Mouse (Mus musculus): ENCODE measurements around the gene Ttc23.

- TF ChIP-seq POLR2A (IDR thresholded peaks at IDR 0.05; ENCODE audit: control insufficient read depth in 1 of 2, insufficient read depth in 1 of 2, low read depth in 1 of 2, low read length in 2 of 2, poor library complexity in 1 of 2) (no peak), MXI1 (IDR thresholded peaks at IDR 0.05; ENCODE audit: low read depth, low read length) (no peak), MAZ (IDR thresholded peaks at IDR 0.05; ENCODE audit: low read depth, low read length) (no peak), POLR2AphosphoS2 (IDR thresholded peaks at IDR 0.05; ENCODE audit: low read length) (no peak), ZNF384 (IDR thresholded peaks at IDR 0.05; ENCODE audit: low read depth, low read length) (no peak), ZKSCAN1 (IDR thresholded peaks at IDR 0.05; ENCODE audit: low read depth, low read length) (no peak), NELFE (IDR thresholded peaks at IDR 0.05; ENCODE audit: low read depth, low read length) (no peak), ELF1 (IDR thresholded peaks at IDR 0.05; ENCODE audit: low read depth, low read length) (no peak), MAX (IDR thresholded peaks at IDR 0.05; ENCODE audit: low read length) (no peak), GABPA (IDR thresholded peaks at IDR 0.05; ENCODE audit: low read depth, low read length) (no peak), ZC3H11A (IDR thresholded peaks at IDR 0.05; ENCODE audit: low read depth, low read length) (no peak)
Observed at GRCm38 (mm10) chr7:67768125-67768524, 120.9 kb downstream of the Ttc23 start.
